Mouse (Mus musculus) layer of hippocampus, postnatal 25 days (tissue): Measurements from ENCODE around the gene Pla2g12b. TPM values are rescaled to one million over a fixed set of nuclear protein-coding genes. Genes with fewer than 3 reads are reported as not detected.

ENCODE experiments used
- DNase-seq, 2 experiments: peaks; one replicate each; pipeline ENCODE4 v3.0.0; 2022; ENCODE audit warnings: mixed read lengths in 2 of 2, low spot score in 1 of 2; ENCODE audit errors: extremely low spot score in 1 of 2
- total RNA-seq, 2 experiments: library from RNA; stranded (reverse); gene quantifications; 2 replicates each; pipeline ENCODE4 v1.2.3; 2021

Gene Pla2g12b
- total RNA-seq, 2 experiments from 2014 or later = not detected

DNA sequence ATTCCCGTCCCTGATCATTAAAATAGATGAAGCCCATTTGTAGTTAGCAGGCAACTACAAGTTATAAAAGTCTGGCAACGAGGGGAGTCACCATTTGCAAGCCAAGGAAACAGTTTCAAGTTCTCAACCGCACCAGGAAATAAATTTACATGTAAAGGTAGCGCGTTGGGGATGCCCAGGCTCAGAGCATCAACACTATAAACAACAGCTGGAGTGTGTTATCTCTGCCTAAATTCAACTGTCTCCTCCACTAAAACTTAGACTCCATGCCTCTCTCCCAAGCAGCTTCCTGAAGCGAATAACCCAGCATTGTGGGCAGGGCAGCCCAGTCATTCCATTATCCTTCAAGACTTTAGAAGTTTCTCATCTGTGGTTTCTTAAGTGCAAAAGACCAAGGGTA is 5.0 kb downstream of the Pla2g12b start:
- DNase-seq = no peak

DNA sequence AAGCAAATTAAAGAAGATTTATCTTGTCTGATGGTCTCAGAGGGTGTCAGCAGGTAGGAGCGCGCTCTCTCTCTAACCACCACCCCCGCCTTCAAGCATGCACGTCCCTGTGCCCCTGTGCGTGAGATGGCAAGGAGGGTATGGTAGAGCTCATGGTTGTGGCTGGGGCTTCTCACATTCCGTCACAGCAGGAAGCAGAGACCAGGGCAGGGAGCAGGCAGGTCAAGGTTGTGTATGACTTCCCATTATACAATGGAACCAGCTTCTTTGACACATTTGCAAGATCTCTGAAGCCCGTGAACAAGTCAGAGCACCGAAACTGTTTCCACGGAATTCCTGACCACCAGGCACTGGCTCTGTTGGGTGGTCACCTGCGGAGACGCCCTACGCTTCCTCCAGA is 6.8 kb downstream of the Pla2g12b start:
- DNase-seq = no peak

DNA sequence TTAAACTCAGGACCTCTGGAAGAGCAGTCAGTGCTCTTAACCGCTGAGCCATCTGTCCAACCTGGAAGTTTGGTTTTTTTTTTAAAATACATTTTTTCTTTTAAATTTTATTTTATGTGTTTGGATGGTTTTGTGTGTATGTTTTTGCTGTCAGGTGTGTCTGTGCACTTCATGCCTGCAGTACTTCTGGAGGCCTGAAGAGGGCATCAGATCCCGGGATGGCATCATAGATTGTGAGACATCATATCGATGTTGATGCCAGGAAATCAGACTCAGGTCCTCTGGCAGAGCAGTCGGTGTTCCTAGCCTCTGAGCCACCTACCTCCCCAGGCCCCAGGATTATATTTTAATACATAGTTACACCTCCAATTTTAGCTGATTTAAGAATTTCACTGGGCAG is 10.3 kb downstream of the Pla2g12b start:
- no peak for DNase-seq

DNA sequence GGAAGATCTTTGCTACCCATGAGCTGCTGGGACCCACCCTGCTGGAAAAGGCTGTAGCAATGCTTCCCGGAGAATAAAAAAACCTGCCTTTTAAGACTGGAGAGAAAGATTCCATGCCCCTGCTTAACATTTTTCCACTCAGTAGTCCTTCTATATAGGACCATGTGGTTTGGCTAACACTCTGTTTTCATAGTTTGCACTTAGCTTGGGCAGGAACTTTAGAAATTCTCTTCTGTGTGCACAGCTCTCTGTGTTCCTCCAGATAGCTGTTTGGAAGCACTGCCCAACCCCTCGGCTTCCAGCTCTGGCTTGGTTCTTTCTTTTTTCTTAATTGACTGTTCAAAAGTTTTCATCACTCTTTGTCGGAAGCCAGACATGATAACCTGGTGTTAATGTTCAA is 13.2 kb downstream of the Pla2g12b start:
- DNase-seq = no peak

DNA sequence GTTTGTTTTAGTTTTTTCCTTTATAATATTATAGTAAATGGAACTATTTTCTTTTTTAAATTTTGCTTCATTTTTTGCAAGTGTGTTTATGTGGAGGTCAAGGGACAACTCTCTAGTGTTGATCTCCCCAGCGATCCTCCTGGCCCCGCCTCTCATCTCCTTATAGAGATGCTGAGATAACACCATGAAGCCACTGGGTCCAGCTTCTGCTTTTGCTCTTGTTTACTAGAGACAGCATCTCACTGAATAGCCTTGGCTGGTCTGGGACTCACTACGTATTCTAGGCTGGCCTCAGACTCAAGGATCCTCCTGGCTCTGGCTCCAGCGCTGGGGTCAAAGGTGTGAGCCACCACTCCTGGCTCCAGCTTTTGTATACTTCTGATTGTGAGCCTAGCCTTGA is 16.1 kb downstream of the Pla2g12b start:
- DNase-seq = no peak

DNA sequence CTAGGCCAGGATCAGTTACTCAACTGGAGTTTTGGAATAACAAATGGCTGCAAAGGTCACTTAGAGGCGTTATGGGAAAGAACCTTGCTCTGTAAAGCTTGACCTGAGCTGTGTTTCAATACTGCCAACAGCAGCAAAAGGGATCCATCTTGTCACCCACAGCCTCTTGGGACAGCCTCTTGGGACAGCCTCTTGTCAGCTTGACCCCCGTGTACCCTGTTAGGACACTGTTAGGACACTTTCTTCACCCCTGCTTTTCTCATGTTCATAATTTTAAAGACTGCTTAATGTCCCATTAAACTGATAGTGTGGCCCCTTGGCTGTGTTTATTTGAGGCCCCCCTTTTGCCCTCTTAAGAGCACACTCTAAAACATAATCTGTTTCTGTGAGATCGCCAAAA is 21.0 kb downstream of the Pla2g12b start:
- no peak for DNase-seq

DNA sequence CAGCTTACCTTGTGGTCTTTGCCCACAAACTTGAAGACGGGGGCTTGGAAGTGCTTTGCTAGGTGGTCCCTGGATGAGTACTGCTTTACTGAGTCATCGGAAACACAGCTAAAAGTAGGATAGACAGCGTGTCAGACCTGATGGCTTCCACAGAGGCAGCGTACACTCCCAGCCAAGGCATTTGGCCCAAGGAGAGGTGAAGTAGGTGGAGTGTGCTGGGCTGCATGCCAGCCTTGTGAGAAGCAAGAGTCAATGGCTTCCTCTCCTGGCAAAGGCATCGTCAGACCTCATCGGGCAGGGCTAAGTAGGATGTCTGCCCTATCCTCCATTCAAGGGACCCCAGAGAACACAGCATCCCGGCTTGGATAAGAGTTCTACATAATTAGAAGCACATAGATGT is 21.9 kb downstream of the Pla2g12b start:
- DNase-seq = no peak

DNA sequence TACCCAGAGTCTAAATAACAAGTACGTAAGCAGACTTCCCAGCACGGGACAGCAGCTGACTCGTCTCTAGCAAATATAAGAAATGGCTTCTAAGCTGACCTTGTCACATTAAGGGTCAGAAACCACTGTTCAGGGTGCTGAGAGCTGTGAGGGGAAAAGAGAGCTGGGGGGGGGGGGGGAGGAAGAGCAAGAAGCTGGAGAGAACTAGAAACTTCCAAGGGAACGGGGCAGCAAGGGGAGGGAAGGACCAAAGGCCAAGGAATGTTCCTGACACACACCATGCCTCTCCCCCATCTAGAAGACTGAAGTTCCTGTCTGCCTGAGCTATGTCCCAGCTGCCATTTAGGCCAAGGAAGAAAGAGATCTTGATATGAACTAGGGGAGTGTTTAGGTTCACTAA is 22.9 kb downstream of the Pla2g12b start:
- no peak for DNase-seq

DNA sequence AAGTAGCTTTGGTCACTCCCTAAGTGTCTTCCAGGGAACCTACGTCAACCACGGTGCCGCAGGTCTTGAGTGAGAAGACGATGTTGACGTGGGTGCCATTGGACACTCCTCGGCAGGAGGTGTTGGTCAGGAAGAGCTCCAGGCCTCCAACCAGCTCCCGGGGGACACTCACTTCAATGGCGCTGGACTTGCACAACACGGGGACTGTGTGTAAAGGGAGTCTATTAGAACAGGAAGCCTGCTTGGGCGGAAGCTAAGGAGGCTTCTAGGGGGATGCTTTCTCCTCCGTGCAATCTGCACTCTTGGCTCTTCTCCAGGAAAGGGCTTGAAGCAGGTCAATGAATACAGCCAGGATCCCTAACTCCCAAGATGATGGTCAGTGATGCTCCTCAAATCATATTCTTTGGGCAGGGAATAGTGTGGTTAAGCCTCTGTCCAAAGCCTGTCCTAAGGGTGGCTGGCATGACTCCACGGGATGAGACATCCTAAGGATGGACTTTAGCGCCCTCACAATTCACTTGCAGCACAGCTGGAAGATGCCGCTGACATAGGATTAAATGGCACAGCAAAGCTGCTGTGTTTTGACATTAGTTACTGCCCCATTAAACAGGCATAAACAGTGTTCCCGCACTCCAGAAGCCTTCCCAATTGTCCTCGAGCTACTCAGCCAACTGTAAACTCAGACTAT is 26.1 kb downstream of the Pla2g12b start:
- no peak for DNase-seq

DNA sequence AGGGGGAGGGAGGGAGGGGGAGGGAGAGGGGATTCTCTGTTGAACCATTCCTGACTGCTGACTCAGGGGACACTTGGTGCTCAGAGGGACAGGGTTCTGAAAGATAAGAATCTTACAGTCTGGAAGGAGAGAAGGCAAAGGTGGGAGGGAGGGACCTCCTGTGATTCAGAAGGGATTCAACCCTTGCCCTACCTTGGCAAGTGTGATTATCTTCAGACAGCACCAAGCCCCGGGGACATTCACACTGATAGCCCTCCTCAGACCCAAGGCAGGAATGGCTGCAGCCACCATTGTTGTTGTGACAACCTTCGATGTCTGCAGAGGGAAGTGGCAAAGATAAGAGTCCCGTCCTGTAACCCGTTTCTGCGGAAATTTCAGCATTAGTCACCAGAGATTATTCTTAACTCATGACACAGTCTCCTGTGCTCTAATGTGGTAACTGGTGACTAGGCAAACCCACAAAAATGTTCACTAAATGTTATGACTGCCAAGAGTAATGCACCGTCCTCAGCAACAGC is 27.3 kb downstream of the Pla2g12b start:
- DNase-seq = no peak

DNA sequence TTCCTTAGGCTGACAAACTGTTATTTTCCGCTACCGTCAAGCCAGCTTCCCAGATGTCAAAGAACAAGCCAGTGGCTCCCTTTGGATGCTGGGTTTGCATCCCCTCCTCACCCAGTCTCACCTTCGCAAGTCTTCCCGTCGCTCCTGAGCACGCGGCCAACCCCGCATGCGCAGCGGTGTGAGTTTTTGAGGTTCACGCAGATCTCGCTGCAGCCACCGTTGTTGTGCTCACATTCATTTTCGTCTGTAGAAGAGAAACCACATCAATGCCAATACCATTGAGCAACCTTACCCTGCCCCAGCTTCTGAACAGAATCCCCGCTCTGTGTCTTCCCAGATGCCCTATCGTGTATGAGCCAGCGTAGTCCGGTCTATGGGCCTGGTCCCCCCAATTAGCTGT is 32.3 kb downstream of the Pla2g12b start:
- no peak for DNase-seq

DNA sequence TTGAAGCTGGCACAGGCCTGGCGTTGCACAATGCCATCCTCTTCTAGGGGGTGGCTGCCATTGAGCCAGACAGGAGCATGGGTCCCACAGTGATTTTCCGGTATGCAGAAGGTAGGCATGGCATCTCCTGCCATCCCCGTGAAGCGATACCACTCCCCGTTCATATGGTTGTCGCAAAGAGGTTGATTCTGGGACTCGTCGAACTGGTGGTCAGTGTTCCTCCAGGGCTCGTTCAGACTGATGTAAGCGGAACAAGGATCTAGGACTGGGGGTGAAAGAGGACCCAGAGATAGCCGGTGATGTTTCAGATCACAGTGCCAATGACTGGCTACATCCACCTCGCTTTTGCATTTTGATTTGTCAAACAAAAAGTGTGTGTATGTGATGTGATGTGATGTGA is 35.2 kb downstream of the Pla2g12b start:
- no peak for DNase-seq

DNA sequence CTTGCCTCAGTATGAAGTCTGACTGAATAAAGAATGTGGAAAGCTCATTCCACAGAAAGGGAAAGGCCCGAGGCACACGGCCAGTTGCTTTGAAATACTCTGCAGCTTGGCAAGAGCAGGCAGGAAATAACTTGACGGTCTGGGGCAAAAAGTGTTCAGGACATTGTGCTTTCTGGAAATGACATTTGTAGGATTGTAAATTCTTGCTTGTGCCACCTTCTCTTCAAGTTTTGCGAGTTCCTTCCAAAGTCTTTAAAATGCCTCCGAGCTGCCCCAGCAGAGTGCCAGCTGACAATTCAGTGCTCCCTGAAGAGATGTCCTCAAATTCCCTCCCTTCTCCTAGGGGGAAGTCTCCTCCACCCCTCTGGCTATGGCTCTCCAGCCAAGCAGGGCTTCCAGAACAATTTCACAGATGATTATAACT is 36.1 kb downstream of the Pla2g12b start:
- DNase-seq = no peak

DNA sequence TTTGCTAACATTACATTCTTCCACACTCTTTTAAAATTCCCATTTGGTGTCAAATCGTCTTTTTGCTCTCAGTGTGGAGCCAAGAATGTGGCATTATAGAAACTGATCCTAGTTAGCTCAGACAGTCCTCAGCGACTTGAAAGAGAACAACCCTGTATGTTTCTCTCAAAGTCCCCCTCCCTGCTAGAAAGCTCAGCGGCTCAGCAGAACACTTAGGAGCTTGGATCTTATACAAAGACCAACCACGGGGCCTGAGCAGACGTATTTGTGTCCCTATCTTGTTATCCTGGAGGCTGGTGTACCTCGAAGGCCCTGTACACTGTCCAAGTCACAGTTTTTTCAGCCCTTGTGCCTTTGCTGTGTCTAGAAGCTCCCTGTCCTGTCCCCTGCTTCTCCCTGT is 36.7 kb downstream of the Pla2g12b start:
- DNase-seq = no peak

DNA sequence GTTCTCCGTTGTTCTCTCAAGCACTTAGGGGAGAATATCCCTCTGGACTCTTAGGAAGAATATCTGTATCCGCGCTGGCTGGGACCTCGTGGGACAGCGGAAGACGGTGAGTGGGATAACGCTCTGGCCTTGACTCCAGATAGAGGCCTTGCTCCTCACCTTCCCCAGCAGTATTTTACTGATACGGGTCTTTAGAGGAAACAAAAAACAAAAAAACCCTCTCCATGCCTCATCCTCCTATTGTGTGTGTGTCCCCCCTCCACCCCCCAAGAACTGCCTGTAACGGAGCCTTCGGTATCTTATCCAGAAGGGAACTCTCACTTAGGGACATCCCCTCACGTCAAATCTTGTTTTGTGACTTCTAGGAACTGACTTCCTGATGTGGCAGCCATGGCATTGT is 38.3 kb downstream of the Pla2g12b start, which contains the start of gene Oit3:
TSS of gene Oit3 (minus strand) at position 44 of the 400 bp plus-strand sequence.
- no peak for DNase-seq

DNA sequence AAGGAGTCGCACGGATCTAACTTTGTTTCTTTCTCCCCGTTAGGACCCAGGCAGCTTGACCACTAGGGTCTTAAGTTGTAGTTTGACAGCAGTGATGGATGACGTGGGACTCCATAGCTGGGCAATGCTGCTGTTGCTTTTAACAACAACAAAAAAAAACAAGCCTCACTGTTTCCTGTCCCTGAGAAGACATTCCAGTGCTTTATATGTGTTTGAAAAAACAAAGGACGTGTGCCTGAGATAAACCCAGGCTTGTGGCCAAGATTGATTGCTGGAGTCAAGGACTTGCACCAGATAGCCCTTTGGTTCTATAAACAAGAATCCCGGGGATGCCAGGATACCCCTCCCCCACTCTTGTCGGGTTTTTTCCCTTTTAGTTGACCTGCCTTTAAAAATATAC is 39.8 kb downstream of the Pla2g12b start:
- DNase-seq = no peak

DNA sequence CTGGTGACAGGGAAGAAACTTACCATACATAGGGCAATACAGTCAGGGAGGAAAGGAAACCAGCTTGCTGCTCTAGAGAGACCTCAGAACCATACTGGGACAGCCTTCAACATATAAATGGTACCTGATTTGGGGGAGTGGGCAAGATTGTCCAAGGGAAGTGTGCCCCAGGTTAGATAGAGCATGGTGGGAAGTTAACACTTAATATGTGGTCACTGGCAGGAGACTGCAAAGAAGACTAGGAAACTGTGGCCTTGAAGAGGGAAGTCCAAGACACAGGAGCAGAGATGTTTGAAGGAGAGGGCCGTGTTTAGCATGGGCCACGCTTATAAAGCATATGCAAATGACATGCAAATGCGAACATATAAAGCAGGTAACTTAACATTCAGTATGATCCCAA is 40.6 kb downstream of the Pla2g12b start:
- no peak for DNase-seq

DNA sequence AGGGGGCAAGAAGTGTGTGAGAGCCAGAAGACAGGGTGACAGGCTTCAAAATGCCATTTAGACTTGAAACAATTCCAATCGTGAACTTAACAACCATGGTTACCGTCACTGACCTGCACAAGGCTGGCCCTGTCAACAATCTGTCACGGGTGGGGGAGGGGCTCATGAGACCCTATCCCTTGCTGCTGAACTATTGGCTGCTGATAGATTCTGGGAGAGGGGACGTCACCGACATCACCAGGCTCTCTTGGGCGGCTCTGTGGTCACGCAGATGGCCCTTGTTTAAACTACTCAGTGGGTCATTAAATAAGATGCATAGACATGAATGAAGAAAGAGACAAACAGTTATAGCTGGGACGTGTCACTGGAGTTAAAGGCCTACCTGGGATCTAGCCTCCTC is 41.2 kb downstream of the Pla2g12b start:
- DNase-seq = no peak

DNA sequence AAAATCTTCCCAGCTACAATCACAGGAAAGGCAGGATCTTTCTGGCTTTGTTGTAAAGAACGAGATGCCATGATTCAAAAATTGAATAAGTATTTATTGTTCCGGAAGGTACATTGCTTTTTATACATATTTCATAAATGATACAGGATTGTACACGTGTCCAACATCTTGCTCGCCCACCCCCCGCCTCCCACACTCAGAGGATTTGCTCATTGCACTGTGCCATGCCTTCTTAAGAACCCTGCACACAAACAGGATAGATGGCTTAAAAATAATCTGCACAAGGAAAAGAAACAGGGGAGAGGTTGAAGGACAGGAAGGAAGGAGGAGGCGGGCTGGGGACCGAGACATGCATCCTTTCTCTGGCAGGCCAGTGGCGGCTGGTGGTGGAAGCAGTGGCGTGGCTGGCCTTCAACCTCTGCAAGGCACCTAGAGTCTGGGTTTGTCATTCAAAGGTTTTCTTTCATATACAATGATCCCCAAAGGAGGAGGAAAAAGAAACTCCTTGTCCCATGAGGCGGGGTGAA is 43.5 kb downstream of the Pla2g12b start:
- no peak for DNase-seq

DNA sequence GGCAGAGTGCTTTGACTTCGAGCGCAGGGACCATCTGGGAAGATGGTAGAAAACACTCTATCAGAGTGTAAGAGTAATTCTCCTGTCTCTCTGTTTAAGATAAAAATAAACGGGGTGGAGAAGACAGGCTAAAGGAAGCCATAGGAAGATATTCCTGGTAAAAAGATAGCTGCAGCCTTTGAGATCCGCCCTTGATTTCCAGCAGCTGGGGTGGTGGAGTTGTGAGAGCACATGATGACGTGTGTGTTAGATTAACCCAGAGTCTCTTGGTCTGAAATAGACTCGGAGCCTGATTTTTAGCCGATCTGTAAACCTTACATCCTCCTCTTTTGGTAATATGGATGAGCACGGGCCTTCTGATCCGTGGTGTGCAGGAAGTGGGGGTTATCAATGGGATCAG is 44.1 kb downstream of the Pla2g12b start:
- no peak for DNase-seq

DNA sequence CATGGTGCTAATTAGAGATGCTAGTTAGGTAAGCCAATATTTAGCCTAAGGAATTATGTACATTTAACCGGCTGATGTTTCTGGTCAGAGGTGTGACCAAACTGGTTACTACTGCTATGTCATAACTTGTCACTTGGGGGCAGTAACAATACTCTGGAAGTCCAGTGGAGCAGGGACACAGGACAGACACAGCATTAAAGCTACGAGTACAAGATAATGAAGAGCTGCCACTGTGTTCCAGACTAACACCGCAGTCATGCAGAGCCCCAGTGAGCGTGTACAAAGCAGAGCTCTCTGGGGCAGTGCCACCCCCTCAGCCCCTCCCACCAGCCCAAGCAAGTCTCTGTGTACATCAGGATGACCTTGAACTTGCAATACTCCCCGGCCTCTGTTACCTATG is 48.4 kb downstream of the Pla2g12b start:
- no peak for DNase-seq

DNA sequence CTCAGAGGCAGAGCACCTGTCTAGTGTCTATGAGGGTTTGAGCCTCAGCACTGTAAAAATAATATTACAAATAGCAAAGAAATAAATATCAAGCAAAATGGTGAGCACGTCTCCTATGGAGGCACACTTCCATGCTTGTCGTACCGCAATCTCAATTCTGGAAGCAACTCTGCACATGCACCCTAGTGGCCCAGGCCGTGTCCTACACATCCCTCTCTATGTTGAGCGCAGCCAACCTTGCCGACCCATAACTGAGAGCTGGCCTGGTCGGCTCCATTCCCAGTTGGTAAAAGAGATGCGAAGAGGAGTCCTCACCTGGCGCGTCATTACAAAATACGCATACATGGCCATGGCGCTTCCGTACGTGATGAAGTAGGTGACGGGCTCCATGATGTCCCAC is 51.2 kb downstream of the Pla2g12b start:
- DNase-seq = no peak
